Mouse (Mus musculus) lung, postnatal 4 days (tissue): ENCODE data around the gene Dbndd1.
A peak's percentile ranks its signal among the peaks of the same experiment; 100 is the strongest.
"Not testable (repeated sequence)": the region's sequence is repeated elsewhere in the genome, so short reads cannot be mapped to it uniquely, and the experiment has no call there.

Experiments used
- DNase-seq, 2 experiments: peaks; one replicate each; pipeline ENCODE4 v3.0.0; 2021

Gene Dbndd1

DNA sequence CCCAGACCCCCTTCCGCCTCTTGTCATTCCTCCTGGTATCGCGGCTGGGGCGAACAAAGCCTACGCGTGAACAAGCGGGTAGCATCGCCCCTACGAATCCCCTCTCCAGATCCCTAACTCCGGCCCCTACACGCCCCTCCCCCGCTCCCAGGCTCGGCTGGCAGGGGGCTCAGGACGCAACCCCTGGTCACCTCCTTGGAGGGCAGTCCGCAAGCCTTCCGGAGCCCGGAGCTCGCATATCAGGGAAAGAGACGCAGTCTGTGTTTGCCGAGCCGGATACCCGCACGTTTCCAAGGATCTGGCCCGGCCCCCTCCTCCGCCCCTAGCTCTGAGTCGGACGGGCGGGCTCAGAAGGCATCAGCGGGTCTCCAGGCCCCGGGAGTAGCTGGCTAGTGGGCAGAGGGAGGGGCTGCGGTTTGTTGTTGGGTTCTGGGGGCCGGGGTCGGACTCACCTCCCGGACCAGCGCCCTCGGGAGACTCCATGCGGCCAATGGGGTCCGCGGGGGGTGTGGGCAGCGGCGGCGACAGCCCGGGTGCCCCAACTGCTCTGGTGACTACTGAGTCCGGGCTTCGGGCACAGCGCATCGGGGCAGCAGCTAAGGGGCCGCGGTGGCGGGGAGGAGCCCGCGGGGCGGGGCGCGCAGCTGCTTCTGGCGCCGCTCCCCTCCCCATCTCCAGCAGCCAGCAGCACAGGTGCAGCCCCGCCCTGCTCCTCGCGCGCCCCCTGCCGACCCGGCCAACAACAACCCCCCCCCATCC lies at the start of gene Dbndd1:
Gene Dbndd1, minus strand, starts transcription at position 683 of the 759 bp plus-strand sequence.
- peak; percentile 39 to 55 for DNase-seq

GRCm38 (mm10) chr8:123564221-123564620 lies 49.0 kb upstream of the Dbndd1 start:
- not testable (repeated sequence) for DNase-seq

- DNase-seq = peak; percentile 42 to 43
Observed at GRCm38 (mm10) chr8:123537641-123538040, 22.4 kb upstream of the Dbndd1 start.

DNA sequence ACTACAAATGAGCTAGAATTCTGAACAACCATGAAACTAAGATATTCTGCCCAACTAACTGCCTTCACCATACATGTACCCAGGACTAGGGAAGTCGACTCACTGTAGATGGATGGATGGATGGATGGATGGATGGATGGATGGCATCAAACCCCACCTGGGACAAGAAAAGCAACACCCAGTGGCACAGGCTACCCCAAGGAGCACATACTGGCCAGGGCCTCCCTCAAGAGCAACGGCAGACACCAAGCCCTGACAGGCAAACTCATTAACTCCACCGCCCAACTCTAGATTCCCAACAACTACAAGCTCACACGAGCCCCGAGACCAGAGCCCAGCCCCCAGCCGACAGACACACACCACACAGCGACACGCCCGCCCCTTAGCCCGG lies 21.7 kb upstream of the Dbndd1 start:
- no peak for DNase-seq

- DNase-seq = no peak
Observed at GRCm38 (mm10) chr8:123536242-123536989, 21.2 kb upstream of the Dbndd1 start.

GRCm38 (mm10) chr8:123527720-123528489 lies 12.6 kb upstream of the Dbndd1 start:
- DNase-seq = no peak

DNA sequence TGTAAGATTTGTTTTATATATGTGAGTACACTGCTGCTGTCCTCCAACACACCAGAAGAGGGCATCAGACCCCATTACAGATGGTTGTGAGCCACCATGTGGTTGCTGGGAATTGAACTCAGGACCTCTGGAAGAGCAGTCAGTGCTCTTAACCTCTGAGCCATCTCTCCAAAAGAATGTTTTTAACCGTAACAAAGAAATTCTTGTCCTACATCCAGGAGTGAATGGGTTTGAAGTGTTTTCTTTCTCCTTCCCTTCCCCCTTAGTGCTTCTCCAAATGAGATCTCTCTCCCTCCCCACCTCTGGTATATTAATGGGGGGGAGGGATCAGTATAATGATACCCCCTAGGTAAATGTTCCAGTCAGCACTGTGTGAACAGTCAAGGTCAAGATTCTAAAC lies 4.8 kb upstream of the Dbndd1 start:
- not testable (repeated sequence) for DNase-seq

GRCm38 (mm10) chr8:123518667-123519066 lies 3.4 kb upstream of the Dbndd1 start, which contains the start of gene Gas8:
Gas8 (plus strand) TSS chr8:123518834.
- DNase-seq = peak; percentile 92 to 93

GRCm38 (mm10) chr8:123518172-123518571 lies 2.9 kb upstream of the Dbndd1 start:
- no peak for DNase-seq

DNA sequence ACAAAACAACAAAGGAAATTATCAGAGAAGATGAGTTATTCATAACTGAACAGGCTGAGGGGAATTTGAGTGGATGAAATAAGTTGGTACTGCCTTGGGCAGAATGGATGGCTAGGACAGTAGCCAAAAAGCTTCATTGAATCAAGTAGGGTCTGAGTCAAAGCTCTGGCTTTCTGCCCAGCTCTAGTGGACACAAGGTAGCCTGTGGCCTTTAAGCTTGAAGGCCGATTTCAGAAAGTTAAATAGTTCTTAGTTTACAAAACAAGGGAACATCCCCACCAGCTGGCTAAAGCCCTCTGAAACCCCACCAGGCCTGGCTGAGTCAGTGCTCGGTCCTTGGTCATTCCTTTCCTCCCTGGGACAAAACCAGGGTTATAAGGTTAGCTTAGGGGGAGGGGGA lies 1.3 kb upstream of the Dbndd1 start:
- no peak for DNase-seq

DNA sequence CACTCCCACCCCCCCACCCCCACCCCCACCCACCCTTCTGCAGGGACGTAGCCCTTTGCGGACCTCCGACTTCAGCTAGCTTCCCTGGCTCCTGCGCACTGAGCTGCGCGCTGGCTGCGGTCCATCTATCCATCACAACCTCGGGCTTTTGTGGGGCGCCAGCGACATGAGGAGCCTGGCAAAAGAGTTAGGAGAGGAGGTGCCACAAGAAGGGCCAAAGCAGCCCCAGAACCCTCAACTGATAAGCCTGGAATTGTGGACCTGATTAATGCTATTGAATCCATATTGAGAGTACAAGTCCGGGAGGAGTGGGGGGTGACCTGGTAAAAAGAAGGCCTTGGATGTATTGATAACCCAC lies 256 bp upstream of the Dbndd1 start:
- no peak for DNase-seq

DNA sequence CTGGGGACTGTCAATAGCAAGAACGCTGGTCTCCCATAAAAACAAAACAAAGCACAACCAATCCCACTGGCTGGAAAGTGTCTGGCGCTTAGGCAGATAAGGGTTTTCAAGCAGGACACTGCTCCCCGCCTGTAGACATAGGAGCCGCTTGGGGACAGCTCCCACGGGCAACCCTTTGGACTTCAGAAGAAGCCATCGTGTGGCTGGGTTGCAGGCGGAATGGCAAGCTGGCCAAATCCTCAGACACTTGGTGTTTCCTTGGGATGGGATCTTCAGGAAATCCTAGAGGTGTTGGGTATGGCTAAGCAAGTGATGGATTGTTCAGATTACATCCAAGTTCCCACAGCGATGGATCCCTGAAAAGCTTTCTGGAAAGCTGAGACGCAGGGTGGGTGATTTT lies 1.1 kb downstream of the Dbndd1 start:
- DNase-seq = no peak

DNA sequence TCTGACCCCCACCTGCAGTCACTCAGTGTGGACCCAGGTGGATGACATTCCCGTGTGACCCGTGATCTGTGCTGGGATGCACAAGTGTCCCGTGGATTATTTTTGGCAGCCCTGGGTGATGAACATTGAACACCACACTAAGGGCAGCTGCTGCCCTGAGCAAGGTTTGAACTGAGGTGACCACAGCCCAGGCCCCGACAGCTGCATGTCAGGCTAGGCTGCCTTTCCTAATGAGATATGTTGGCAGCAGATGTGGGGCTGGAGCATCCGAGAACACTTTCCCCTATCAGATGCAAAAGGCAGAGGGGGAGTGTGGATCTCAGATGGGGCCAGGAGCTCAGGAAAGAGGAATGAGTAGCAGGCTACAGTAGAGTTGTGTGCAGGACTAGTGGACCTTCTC lies 4.4 kb downstream of the Dbndd1 start:
- DNase-seq = no peak

DNA sequence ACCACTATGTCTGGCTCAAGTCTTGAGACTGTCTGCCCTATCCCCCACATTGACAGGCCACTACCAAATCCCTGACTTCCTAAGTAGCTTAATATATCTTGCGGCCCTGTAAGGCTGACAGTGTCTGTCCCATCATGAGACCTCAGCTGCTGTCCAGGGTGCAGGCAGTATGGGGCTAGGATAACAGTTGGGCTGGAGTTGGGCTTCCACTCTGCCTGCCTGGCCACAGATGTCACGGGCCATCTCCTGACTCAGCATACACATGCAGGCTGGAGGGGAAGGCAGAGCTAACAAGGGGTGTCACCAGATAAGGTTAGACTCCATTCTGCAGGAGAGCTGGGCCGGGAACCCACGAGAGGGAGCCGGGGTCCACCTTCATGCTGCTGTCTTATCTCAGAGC lies 8.1 kb downstream of the Dbndd1 start:
- no peak for DNase-seq

GRCm38 (mm10) chr8:123505695-123506094 lies 9.6 kb downstream of the Dbndd1 start:
- no peak for DNase-seq

DNA sequence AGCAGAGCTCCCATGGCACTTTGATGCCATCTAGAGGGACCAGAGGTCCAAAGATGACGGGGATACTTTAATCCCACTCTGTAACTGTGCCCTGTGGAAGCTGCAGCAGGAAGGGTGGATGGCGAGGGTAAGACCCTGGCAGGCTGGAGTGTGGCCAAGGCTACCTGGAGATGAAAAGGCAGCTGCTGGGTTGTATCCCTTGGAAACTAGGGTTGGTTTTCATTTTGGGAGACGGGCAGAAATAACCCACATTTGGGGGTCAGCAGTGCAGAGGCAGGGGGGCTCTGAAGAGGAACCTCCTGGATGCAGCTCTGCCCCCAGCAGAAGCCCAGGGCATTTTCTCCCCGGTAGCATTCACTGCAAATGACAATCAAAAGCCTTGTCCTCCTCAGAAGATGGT lies 10.0 kb downstream of the Dbndd1 start:
- DNase-seq = no peak

GRCm38 (mm10) chr8:123504591-123505195 lies 10.6 kb downstream of the Dbndd1 start:
- no peak for DNase-seq

DNA sequence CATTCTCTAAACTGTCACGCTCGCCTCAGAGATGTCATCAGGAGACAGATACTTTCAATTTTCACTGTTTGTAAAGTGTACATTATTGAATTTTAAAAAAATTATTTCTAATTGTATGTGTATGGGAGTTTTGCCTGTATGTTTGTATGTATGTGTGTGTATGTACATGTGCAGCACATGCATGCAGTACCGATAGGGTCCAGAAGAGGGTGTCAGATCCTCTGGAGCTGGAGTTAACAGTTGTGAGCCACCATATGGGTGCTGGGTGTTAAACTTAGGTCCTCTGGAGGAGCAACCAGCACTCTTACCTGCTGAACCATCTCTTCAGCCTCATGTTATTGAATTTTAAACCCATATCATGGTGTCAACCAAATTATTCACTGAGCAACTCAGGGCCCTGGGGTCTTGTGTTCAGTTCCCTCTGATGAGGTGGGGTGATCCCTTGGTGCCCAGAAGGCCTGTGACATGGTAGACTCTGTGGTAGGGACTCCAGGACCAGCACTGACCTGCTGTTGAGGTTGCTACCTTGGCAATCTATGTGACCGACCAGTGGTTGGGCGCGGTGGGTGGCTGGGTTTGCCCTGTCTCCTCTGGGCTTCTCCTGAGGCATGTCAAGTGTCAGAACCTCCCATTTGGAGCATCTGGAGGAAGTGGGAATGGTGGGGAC lies 11.3 kb downstream of the Dbndd1 start:
- DNase-seq = no peak

- peak in 1 of 2 experiments; percentile 41 for DNase-seq
Observed at GRCm38 (mm10) chr8:123502192-123502591, 13.1 kb downstream of the Dbndd1 start.

DNA sequence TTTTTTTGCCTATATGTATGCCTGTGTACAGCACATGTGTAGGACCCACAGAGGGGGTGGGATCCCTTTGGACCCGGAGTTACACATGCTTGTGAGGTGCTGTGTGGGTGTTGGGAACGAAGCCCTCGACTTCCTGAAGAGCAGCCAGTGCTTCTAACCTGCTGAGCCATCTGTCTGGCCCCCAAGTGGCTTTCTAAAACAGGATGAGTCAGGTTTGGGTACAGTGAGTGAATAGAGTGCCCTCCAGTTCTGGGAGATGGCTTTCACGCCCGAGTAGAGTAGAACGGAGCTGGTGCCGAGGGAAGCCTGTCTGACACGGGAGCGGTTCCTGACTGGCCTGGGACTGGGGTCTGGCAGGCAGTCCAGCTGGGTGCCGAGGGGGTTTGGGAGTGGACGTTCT lies 15.7 kb downstream of the Dbndd1 start:
- no peak for DNase-seq

GRCm38 (mm10) chr8:123498963-123499362 lies 16.3 kb downstream of the Dbndd1 start:
- DNase-seq = no peak

DNA sequence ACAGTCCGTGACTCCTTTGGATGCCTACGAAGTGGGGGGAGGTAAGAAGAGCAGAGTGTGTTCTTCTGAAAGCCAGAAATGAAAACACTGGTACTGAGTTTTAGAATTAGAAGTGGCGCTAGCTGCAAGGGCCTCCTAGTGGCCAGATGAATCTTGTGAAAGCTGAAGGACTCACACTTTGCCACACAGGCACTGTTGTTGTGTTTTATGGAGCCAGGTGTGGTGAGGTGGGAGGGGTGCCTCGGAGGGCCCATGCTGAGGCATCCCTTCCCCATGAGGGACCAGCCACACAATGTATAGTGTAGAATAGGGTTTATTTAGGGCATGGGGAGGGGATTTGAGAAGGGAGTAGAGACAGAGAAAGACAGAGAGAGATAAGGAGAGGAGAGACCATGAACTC lies 17.6 kb downstream of the Dbndd1 start:
- no peak for DNase-seq

DNA sequence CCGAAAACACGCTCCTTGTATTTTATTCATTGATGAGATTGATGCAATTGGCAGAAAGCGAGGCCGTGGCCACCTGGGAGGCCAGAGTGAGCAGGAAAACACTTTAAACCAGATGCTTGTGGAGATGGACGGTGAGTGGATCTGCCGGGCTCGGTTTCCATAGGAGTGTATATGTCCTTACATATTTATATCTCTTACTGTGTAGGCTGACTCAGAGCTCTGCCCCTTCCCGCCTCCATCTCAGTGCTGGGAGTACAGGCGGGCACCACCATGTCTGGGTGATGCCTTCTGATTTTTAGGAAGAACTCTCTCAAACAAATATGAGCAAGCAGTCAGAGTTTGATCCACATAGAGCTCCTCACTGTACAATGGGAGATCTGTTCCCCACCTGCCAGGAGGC lies 22.4 kb downstream of the Dbndd1 start:
- DNase-seq = no peak
